Mouse (Mus musculus) colon, adult 2 months (tissue): Measurements from ENCODE around the gene Tec. TPM values are rescaled to one million over a fixed set of nuclear protein-coding genes. Genes with fewer than 3 reads are reported as not detected.

Experiments
- polyA plus RNA-seq: library from polyadenylated mRNA; depleted of rRNA; stranded (reverse); fragments of >200 nt; gene quantifications from 2 replicates; pipeline ENCODE4 v1.2.3, GENCODE M21; 2012; rRNA removed

Gene Tec
- 3.0 and 3.6 TPM in 2 replicates for polyA plus RNA-seq

GRCm38 (mm10) chr5:72868091-72868875 lies at the start of gene Tec:
Gene Tec, minus strand, starts transcription at chr5:72868483.

GRCm38 (mm10) chr5:72913648-72914557 lies 45.6 kb upstream of the Tec start, which contains the start of gene Slain2:
Gene Slain2, plus strand, starts transcription at chr5:72914304.

GRCm38 (mm10) chr5:72752585-72752984 lies 115.7 kb downstream of the Tec start, which contains the start of gene Txk:
Gene Txk, minus strand, starts transcription at chr5:72752777.

Other genes starting within 250 kb of the Tec start
- gene Cnga1, start 224.2 kb downstream of the Tec start, polyA plus RNA-seq: not detected in 2 replicates
- 5.6 and 7.4 TPM in 2 replicates for gene Nipal1, start 220.7 kb downstream of the Tec start, polyA plus RNA-seq
- 0.14 and 0.20 TPM in 2 replicates for gene Txk, start 115.7 kb downstream of the Tec start, polyA plus RNA-seq
- 17.0 and 18.9 TPM in 2 replicates for gene Slain2, start 45.8 kb upstream of the Tec start, polyA plus RNA-seq
- gene Gm10135, start 106.2 kb upstream of the Tec start, polyA plus RNA-seq: not detected in 2 replicates
- 2.4 and 3.7 TPM in 2 replicates for gene Slc10a4, start 138.4 kb upstream of the Tec start, polyA plus RNA-seq